Mouse (Mus musculus) G1E (cell line): ENCODE data around the gene Sorcs2.

Experiments used
- CTCF ChIP-seq: IDR thresholded peaks from 2 replicates; pipeline ENCODE4 v1.5.1; 2012; ENCODE audit warnings: low read depth, low read length, inconsistent platforms, mixed read lengths
- GATA1 ChIP-seq: IDR thresholded peaks from 2 replicates; pipeline ENCODE4 v1.6.1; 2012; ENCODE audit warnings: borderline replicate concordance, low read length, inconsistent platforms, mixed read lengths
- GATA2 ChIP-seq: IDR thresholded peaks from 2 replicates; pipeline ENCODE4 v1.6.1; 2012; ENCODE audit warnings: low read depth, low read length, inconsistent platforms, borderline replicate concordance
- POLR2AphosphoS5 ChIP-seq: IDR thresholded peaks from 2 replicates; pipeline ENCODE4 v1.6.1; 2012; ENCODE audit warnings: low read depth, low read length, inconsistent platforms; ENCODE audit not compliant: insufficient replicate concordance

- TF ChIP-seq GATA1, result no peak
- TF ChIP-seq CTCF, result no peak
- no peak for TF ChIP-seq POLR2AphosphoS5
- TF ChIP-seq GATA2, result no peak
Measured at GRCm38 (mm10) chr5:36223787-36224186, 174.2 kb downstream of the Sorcs2 start.
